Mouse (Mus musculus): ENCODE measurements around the gene Glis1. TPM values are rescaled to one million over a fixed set of nuclear protein-coding genes. Genes with fewer than 3 reads are reported as not detected.
A peak's percentile ranks its signal among the peaks of the same experiment; 100 is the strongest.

Gene Glis1
- polyA plus RNA-seq, 1 experiment from 2014 or later, result 5.1 TPM

DNA sequence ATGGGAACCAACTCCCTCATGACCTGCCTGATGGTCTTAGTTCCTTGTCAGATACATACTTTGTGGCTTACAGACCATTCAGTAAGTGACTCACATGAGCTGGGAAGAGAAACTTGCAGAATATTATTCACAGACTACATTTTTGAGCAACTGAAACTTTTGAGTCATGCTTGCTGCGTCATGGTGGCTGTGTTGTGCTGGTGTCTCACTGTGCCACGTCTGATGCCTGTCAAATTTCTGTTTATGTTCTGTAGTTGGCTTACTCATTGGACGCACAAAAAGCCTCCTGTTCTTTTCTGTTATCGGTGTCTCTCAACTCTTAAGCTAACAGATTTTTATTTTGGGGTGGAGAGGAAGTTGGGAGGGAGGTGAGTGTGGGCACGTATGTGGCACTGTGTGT is 119.4 kb downstream of the Glis1 start:
- no peak overlapping the region for H3K9ac ChIP-seq (replicated peaks; ENCODE audit: low read length)
- no peaks in the 10 kb centered on the region for H3K4me1 ChIP-seq (ENCODE audit: insufficient read depth, low read length)
- no peak overlapping the region for H3K4me2 ChIP-seq (replicated peaks; ENCODE audit: low read depth, low read length)
- no peak overlapping the region for H3K27ac ChIP-seq (ENCODE audit: low read length)
- no peaks in the 10 kb centered on the region for H3K27me3 ChIP-seq (ENCODE audit: insufficient read depth, low read length)
- 75% methylated on average over 5 of the region's 5 CpGs for WGBS
- no peaks in the 10 kb centered on the region for H3K36me3 ChIP-seq (ENCODE audit: insufficient read depth, low read length)
- H3K4me3 ChIP-seq (ENCODE audit: low read length), result no peak overlapping the region
- H3K9me3 ChIP-seq (ENCODE audit: low read length), result no peaks in the 10 kb centered on the region
- ATAC-seq (ENCODE audit: low FRiP score, low TSS enrichment), result no peak

DNA sequence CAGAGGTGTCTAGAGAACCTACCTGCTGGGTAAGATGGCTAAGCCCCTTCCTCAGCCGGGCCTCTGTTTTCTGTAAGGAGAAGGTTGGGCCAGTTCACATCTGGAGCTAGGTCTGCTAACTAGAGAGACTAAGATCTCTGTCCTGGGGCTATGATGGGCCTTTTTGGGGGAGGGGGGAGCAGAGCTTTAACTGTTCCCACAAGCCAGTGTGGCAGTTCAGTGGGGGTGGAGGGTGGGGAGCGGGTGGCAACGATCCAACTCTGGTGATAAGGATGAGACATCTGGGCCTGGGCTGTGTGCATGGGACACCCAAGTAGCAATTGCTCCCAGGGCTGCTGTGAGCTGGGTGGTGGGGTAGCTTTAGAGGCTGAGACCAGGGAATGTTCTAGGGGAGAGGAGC is 124.4 kb downstream of the Glis1 start:
- Histone ChIP-seq H3K27me3 (ENCODE audit: insufficient read depth, low read length) (no peaks in the 10 kb centered on the region), H3K9ac (replicated peaks; ENCODE audit: low read length) (no peak overlapping the region), H3K27ac (ENCODE audit: low read length) (no peak overlapping the region), H3K4me3 (ENCODE audit: low read length) (no peak overlapping the region), H3K4me1 (ENCODE audit: insufficient read depth, low read length) (no peaks in the 10 kb centered on the region), H3K4me2 (replicated peaks; ENCODE audit: low read depth, low read length) (no peak overlapping the region), H3K36me3 (ENCODE audit: insufficient read depth, low read length) (no peaks in the 10 kb centered on the region), H3K9me3 (ENCODE audit: low read length) (no peaks in the 10 kb centered on the region)
- ATAC-seq (ENCODE audit: low FRiP score, low TSS enrichment), result no peak
- WGBS, result 63% methylated on average over 3 of the region's 3 CpGs

DNA sequence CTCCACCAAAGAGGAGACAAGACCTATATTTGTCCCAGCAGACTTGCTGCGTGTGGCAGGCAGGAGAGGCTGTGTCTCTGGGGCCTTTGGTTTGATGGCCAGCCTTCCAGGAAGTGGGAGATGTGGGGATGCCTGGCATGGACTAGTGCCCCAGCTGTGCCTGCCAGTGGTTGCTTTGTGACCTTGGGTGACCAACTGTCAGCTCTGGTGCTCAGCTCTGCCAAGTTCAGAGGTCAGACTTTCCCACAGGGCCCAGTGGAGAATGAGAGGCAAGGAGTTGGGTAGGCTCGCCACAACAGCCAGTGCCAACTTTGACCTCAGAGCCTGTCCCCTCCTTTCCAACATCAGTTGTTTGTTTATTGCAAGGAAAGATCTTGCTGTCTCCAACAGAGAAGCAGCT is 126.7 kb downstream of the Glis1 start:
- ATAC-seq (ENCODE audit: low FRiP score, low TSS enrichment), result no peak
- H3K9me3 ChIP-seq (ENCODE audit: low read length), result no peaks in the 10 kb centered on the region

DNA sequence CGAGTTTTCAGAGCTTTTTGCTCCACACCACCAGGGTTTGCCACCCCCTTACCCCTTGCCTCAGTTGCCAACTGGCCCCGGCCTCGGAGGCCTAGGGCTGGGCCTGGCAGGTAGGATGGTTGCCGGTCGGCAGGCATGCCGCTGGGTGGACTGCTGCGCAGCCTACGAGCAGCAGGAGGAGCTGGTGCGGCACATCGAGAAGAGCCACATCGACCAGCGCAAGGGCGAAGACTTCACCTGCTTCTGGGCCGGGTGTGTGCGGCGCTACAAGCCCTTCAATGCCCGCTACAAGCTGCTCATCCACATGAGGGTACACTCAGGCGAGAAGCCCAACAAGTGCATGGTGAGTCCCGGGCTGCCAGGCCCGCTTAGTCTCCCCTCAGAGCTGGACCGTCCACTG is 133.8 kb downstream of the Glis1 start:
- 70% methylated on average over 21 of the region's 21 CpGs for WGBS
- no peak overlapping the region for H3K4me2 ChIP-seq (replicated peaks; ENCODE audit: low read depth, low read length)
- no peak for ATAC-seq (ENCODE audit: low FRiP score, low TSS enrichment)

More for the DNA sequence above, 126.7 kb downstream of the Glis1 start:
- Histone ChIP-seq H3K9ac (replicated peaks; ENCODE audit: low read length) (no peak overlapping the region), H3K27ac (ENCODE audit: low read length) (no peak overlapping the region), H3K4me3 (ENCODE audit: low read length) (no peak overlapping the region), H3K36me3 (ENCODE audit: insufficient read depth, low read length) (no peaks in the 10 kb centered on the region), H3K27me3 (ENCODE audit: insufficient read depth, low read length) (no peaks in the 10 kb centered on the region), H3K4me1 (ENCODE audit: insufficient read depth, low read length) (no peaks in the 10 kb centered on the region), H3K4me2 (replicated peaks; ENCODE audit: low read depth, low read length) (no peak overlapping the region)
- 90% methylated on average over 2 of the region's 2 CpGs for WGBS

DNA sequence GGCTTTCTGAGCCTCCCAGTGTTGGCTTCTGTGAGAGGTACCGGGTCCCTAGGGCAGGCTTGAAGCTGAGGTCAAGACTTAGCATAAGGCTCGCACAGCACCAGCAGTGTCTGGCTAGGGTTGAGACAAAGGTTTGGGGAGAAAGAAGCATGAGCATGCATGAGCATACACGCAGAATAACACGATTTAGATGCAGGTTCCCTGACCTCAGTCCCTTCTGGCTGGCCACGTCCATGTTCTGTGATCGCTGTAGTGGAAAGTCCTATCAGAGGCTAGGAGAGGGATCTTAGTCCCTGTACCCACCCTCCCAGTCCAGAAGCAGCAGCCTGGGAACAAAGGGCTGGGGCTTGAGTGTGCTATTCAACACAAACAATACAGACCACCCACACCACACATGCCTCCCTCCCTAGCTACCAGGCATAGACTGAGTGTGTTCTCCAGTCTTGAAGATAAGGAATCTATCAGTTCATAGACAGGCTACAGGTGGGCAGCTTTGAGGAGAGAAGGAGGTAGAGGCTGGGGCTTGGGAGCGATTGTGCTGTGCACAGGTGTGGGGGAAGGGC is 134.6 kb downstream of the Glis1 start:
- Histone ChIP-seq H3K4me3 (ENCODE audit: low read length) (no peak overlapping the region), H3K9me3 (ENCODE audit: low read length) (no peaks in the 10 kb centered on the region), H3K27ac (ENCODE audit: low read length) (no peak overlapping the region), H3K9ac (replicated peaks; ENCODE audit: low read length) (no peak overlapping the region; the same call in 1 of the 2 replicates), H3K4me2 (replicated peaks; ENCODE audit: low read depth, low read length) (no peak overlapping the region), H3K27me3 (ENCODE audit: insufficient read depth, low read length) (no peaks in the 10 kb centered on the region), H3K36me3 (ENCODE audit: insufficient read depth, low read length) (no peaks in the 10 kb centered on the region), H3K4me1 (ENCODE audit: insufficient read depth, low read length) (peaks cover 31% of the 10 kb centered on the region)
- no peak for ATAC-seq (ENCODE audit: low FRiP score, low TSS enrichment)
- WGBS, result 69% methylated on average over 7 of the region's 7 CpGs

More for the DNA sequence above, 133.8 kb downstream of the Glis1 start:
- H3K9me3 ChIP-seq (ENCODE audit: low read length), result no peaks in the 10 kb centered on the region
- no peaks in the 10 kb centered on the region for H3K36me3 ChIP-seq (ENCODE audit: insufficient read depth, low read length)
- peaks cover 31% of the 10 kb centered on the region for H3K4me1 ChIP-seq (ENCODE audit: insufficient read depth, low read length)
- no peaks in the 10 kb centered on the region for H3K27me3 ChIP-seq (ENCODE audit: insufficient read depth, low read length)
- H3K4me3 ChIP-seq (ENCODE audit: low read length), result no peak overlapping the region
- no peak overlapping the region for H3K9ac ChIP-seq (replicated peaks; ENCODE audit: low read length)
- H3K27ac ChIP-seq (ENCODE audit: low read length), result no peak overlapping the region

DNA sequence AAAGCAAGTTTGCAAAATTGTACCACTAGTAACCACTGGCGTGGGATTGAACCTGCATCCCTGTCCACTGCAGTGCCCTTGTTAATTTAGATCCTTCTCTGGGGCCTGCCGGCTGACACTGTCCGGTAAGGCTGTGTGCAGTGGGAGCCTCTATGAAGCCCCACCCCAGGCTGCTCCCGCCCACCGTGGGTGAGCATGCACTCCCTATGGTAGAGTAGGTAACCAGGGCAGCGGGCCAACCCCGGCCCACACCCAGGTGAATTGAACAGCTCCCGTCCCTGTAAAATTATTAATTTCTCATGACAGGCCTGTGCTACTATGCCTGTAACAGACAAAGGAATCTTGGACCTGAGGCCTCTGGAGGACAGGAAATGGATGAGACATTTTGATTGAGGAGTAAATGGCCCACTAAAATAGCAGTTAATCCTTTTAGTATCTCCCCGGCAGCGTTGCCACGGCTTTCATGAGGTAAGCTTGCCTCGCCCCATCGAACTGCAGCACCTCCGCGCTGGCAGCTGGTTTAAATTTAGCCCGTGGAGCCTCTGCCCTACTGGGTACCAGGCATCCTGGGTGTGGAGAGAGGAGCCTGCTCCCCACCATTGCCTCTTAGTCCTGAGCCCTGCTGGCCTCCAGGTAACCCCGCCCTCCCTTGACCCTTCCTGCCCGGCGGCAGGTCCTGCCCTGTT is 136.1 kb downstream of the Glis1 start:
- no peak overlapping the region for H3K27ac ChIP-seq (ENCODE audit: low read length)
- ATAC-seq (ENCODE audit: low FRiP score, low TSS enrichment), result peak; percentile 43; the same call in 1 of the 2 replicates
- no peaks in the 10 kb centered on the region for H3K36me3 ChIP-seq (ENCODE audit: insufficient read depth, low read length)
- H3K27me3 ChIP-seq (ENCODE audit: insufficient read depth, low read length), result no peaks in the 10 kb centered on the region
- no peak overlapping the region for H3K4me2 ChIP-seq (replicated peaks; ENCODE audit: low read depth, low read length)
- H3K9ac ChIP-seq (replicated peaks; ENCODE audit: low read length), result no peak overlapping the region
- peaks cover 31% of the 10 kb centered on the region for H3K4me1 ChIP-seq (ENCODE audit: insufficient read depth, low read length)
- 37% methylated on average over 19 of the region's 19 CpGs for WGBS
- no peaks in the 10 kb centered on the region for H3K9me3 ChIP-seq (ENCODE audit: low read length)
- no peak overlapping the region for H3K4me3 ChIP-seq (ENCODE audit: low read length)

DNA sequence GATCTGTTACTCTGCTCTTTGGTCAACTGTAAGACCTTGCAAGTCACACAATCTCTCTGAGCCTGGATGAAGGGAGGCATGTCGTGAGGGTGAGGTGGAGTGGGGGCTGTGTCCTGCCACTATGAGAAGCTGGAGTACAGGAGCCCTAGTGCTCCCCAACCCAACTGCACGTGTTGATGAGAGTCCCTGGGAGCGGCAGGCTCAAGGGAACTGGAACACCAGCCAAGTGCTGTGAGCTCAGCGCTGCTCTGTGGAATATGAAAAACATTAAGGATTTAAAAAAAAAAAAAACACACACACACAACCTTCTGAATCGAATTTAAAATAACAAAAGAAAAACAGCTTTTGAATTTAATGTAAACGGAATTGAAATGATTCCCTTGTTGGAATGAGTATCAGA is 141.4 kb downstream of the Glis1 start:
- Histone ChIP-seq H3K36me3 (ENCODE audit: insufficient read depth, low read length) (no peaks in the 10 kb centered on the region), H3K4me2 (replicated peaks; ENCODE audit: low read depth, low read length) (no peak overlapping the region), H3K9me3 (ENCODE audit: low read length) (no peaks in the 10 kb centered on the region), H3K4me3 (ENCODE audit: low read length) (no peak overlapping the region), H3K27me3 (ENCODE audit: insufficient read depth, low read length) (no peaks in the 10 kb centered on the region), H3K9ac (replicated peaks; ENCODE audit: low read length) (no peak overlapping the region), H3K27ac (ENCODE audit: low read length) (no peak overlapping the region), H3K4me1 (ENCODE audit: insufficient read depth, low read length) (peaks cover 6% of the 10 kb centered on the region)
- whole genome bisulfite sequencing, result 66% methylated on average over 6 of the region's 6 CpGs
- no peak for ATAC-seq (ENCODE audit: low FRiP score, low TSS enrichment)

DNA sequence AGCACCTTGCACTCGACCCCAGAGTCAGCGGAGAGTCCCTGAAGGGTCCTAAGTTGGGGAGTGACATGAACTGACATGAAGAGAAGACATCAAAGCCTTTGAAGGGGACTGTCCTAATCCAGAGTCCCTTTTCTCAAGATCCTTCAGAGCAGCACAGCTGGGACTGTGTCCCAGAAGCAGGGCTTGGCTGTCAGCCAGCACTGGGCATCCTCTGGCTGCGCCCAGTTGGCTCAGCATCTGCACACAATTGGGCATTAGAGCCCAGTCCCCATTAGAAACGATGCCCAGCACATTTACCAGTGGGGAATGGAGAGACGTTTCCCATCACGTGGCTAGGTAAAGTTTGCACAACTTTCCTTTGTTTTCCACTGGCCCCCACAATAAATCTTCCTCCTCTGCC is 142.4 kb downstream of the Glis1 start:
- no peaks in the 10 kb centered on the region for H3K36me3 ChIP-seq (ENCODE audit: insufficient read depth, low read length)
- no peak overlapping the region for H3K4me2 ChIP-seq (replicated peaks; ENCODE audit: low read depth, low read length)
- WGBS, result 55% methylated on average over 6 of the region's 6 CpGs
- H3K9ac ChIP-seq (replicated peaks; ENCODE audit: low read length), result no peak overlapping the region
- no peak for ATAC-seq (ENCODE audit: low FRiP score, low TSS enrichment)
- H3K4me1 ChIP-seq (ENCODE audit: insufficient read depth, low read length), result no peaks in the 10 kb centered on the region
- H3K9me3 ChIP-seq (ENCODE audit: low read length), result no peaks in the 10 kb centered on the region
- no peak overlapping the region for H3K4me3 ChIP-seq (ENCODE audit: low read length)
- H3K27ac ChIP-seq (ENCODE audit: low read length), result no peak overlapping the region
- H3K27me3 ChIP-seq (ENCODE audit: insufficient read depth, low read length), result no peaks in the 10 kb centered on the region

DNA sequence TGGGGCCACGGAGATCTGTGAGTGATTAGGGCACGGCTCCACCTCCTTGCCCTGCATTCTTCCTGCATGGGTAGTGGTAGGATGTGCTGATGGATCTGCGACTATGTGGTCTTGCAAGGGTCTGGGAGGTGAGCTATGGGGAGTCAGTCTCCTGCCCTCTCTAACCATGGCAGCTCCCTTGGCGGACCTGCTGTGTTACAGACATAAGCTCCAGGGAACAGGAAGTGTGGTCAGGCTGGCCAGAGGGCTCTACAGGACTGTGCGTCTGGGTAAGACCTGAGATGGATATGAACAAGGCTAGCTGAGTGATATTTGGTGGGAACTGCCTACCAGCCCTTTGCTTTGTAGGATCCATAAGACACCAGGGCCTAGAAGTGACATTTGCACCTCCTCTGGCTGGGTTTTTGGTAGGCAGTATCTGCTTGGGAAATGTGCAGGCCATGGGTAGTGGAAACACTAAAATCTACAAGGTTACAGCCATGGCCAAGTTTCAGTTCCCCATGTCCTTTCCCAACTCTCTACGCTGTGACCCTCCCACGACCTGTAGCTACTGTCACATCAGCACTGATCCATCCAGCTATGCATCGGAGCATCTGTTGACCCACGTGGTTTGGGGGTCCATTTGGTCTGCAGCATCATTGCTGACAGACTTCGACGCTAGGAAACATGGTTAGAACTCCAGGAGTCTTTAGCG is 142.9 kb downstream of the Glis1 start:
- Histone ChIP-seq H3K27ac (ENCODE audit: low read length) (no peak overlapping the region), H3K9me3 (ENCODE audit: low read length) (no peaks in the 10 kb centered on the region), H3K4me2 (replicated peaks; ENCODE audit: low read depth, low read length) (no peak overlapping the region), H3K36me3 (ENCODE audit: insufficient read depth, low read length) (no peaks in the 10 kb centered on the region), H3K9ac (replicated peaks; ENCODE audit: low read length) (no peak overlapping the region), H3K27me3 (ENCODE audit: insufficient read depth, low read length) (no peaks in the 10 kb centered on the region), H3K4me1 (ENCODE audit: insufficient read depth, low read length) (no peaks in the 10 kb centered on the region), H3K4me3 (ENCODE audit: low read length) (no peak overlapping the region)
- 71% methylated on average over 12 of the region's 12 CpGs for WGBS
- ATAC-seq (ENCODE audit: low FRiP score, low TSS enrichment), result no peak

DNA sequence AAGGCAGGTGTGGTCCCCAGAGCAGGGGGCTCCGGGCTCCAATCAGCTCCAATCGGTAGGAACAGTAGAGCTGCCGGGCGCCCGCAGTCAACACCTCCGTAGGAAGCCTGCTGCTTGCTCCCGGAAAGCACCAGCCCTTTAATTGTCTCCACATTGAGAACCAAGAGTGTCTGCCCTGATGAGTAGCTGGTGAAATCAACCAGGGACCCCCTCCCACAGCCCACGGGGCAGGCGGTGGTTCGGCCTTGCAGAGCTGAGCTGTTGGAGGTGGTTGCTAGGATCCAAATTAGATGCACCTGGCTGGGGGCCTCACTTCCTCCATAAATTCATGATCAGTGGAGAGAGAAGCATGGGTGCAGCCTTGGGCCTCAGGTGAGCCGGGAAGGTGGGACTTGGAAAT is 146.5 kb downstream of the Glis1 start:
- WGBS, result 77% methylated on average over 11 of the region's 11 CpGs
- Histone ChIP-seq H3K4me2 (replicated peaks; ENCODE audit: low read depth, low read length) (no peak overlapping the region), H3K27me3 (ENCODE audit: insufficient read depth, low read length) (no peaks in the 10 kb centered on the region), H3K36me3 (ENCODE audit: insufficient read depth, low read length) (no peaks in the 10 kb centered on the region), H3K9ac (replicated peaks; ENCODE audit: low read length) (no peak overlapping the region), H3K27ac (ENCODE audit: low read length) (no peak overlapping the region), H3K4me1 (ENCODE audit: insufficient read depth, low read length) (no peaks in the 10 kb centered on the region), H3K9me3 (ENCODE audit: low read length) (no peaks in the 10 kb centered on the region), H3K4me3 (ENCODE audit: low read length) (no peak overlapping the region)
- no peak for ATAC-seq (ENCODE audit: low FRiP score, low TSS enrichment)
